In the genomic region with DNA sequence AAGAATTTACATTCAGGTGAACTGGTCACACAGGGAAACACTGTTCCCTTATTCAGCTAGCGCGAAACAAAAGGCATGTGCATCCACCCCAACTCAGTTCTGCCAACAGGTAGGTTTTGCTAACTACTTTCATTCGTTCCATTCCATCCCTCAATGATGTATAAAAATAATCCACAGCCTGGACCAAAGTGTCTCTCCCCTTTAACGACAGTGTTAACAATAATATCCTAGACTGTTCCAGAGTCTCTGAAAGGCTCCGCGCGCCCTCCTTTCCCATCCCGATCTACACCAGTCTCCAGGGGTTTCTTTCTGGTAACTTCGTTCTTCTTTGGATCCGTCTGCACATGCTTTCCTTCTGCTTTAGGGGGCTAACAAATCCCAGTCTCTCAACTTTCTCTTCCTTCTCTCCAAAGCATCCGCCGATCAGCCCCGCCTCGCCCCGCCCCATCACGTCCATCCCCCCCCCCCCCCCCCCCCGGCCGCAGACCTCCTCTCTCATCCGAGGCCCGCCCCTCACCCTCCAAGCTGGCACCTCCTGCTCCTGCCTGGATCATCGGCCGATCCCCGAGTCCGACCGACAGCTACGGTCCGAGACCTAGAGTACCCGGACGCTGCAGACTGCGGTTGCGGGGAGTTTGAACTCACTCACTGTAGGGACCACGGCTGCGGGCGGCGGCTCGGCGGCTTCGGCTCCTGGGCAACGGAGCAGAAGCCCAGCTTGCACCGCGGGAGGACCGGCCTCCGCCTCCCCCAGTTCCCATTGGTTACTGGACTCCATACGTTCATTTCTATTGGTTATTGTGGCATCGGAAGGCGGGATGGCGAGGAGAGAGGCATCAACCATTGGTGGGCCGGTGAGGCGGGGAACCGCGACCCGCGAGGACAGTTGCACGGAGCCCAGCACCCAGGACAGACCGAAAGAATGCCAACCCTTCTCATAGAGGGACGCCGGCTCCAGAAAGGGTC, we compare ENCODE assay signal across 8 mouse cellular contexts. TPM values are rescaled to one million over a fixed set of nuclear protein-coding genes. Genes with fewer than 3 reads are reported as not detected.
A peak's percentile ranks its signal among the peaks of the same experiment; 100 is the strongest.
DNase-seq lines count a peak whose midpoint lies in the region; ATAC-seq lines count a peak whose summit lies in the region.

Lca5 (minus strand) TSS at position 736 of the 966 bp plus-strand sequence.

- H3K4me1 ChIP-seq in hindbrain, embryonic 13.5 days (replicated peaks), result peaks cover 12% of the 10 kb centered on the region

- peak within 1 kb of the TSS; percentile 64 for H3K4me2 ChIP-seq in hindbrain, embryonic 13.5 days

- peak; percentile 99 for ATAC-seq in hindbrain, embryonic 13.5 days (ENCODE audit: low FRiP score)

- WGBS in hindbrain, embryonic 13.5 days, result 1% methylated on average over 53 of the region's 57 CpGs

- peak; percentile 86 for DNase-seq in WW6 (ENCODE audit: low read depth, low spot score)
- DNase-seq in cerebellum, postnatal 36 days, result peak; percentile 93 to 94
- DNase-seq in frontal cortex, postnatal 25 days (ENCODE audit: low spot score in 2 of 2), result peak; percentile 91 to 96
- DNase-seq in layer of hippocampus, postnatal 14 days (ENCODE audit: low spot score in 2 of 2), result peak; percentile 94 to 97
- peak; percentile 97 for DNase-seq in lung, postnatal 10 days
- peak; percentile 85 for DNase-seq in ovary, postnatal 14 days (ENCODE audit: low spot score)
- DNase-seq in thymus, postnatal 10 days (ENCODE audit: low spot score in 2 of 2), result peak; percentile 89 to 90

- H3K27ac ChIP-seq in hindbrain, embryonic 13.5 days, result peak within 1 kb of the TSS; percentile 92

- no peaks in the 10 kb centered on the region for H3K27me3 ChIP-seq in hindbrain, embryonic 13.5 days

- H3K9ac ChIP-seq in hindbrain, embryonic 13.5 days, result peak within 1 kb of the TSS; percentile 63

- H3K4me3 ChIP-seq in hindbrain, embryonic 13.5 days, result peak within 1 kb of the TSS; percentile 56

- no peaks in the 10 kb centered on the region for H3K36me3 ChIP-seq in hindbrain, embryonic 13.5 days

- H3K9me3 ChIP-seq in hindbrain, embryonic 13.5 days, result no peaks in the 10 kb centered on the region

RNA-seq across cellular contexts. Expression of gene Lca5, which starts in this region (rescaled TPM):
- 16.6 and 18.0 TPM in 2 replicates for polyA plus RNA-seq in hindbrain, embryonic 13.5 days (2015; fragmentation: Nextera tagmentation; extraction: Ambion mirVana)
- total RNA-seq in layer of hippocampus, postnatal 14 days (2021), result 10 to 100 TPM in 1 of 2 experiments, 1 to 10 TPM in 1; 9.7 to 14.5 TPM

Comparison
In these comparisons a context has a peak if more than half of its experiments do, and no peak if none do; other contexts are left out.
1. Peak in every context shown above with its lines: DNase-seq, ATAC-seq, H3K4me3 ChIP-seq and H3K27ac ChIP-seq.